Mouse (Mus musculus) C2C12 (cell line): ENCODE data around the gene Herpud1. TPM values are rescaled to one million over a fixed set of nuclear protein-coding genes. Genes with fewer than 3 reads are reported as not detected.

Experiments
- H3K27me3 ChIP-seq: one replicate; pipeline ENCODE4 v1.6.1; 2011; ENCODE audit not compliant: control insufficient read depth, insufficient read depth, insufficient read length
- H3K36me3 ChIP-seq: one replicate; pipeline ENCODE4 v1.6.1; 2011; ENCODE audit not compliant: control insufficient read depth, insufficient read depth
- H3K4me3 ChIP-seq: one replicate; pipeline ENCODE4 v1.5.1; 2011; ENCODE audit warnings: mild to moderate bottlenecking, control low read depth; ENCODE audit not compliant: poor library complexity, insufficient read depth, severe bottlenecking
- H3K79me2 ChIP-seq: one replicate; pipeline ENCODE4 v1.6.1; 2011; ENCODE audit not compliant: control insufficient read depth, insufficient read depth
- H3K79me3 ChIP-seq: one replicate; pipeline ENCODE4 v1.6.1; 2011; ENCODE audit warnings: low read depth, control low read depth
- H3ac ChIP-seq: one replicate; pipeline ENCODE3; 2011; ENCODE audit warnings: low read depth; ENCODE audit not compliant: control insufficient read depth, insufficient read length
- CEBPB ChIP-seq: IDR thresholded peaks from one replicate; pipeline ENCODE4 v1.6.1; 2011; ENCODE audit warnings: low read depth, mild to moderate bottlenecking, control low read depth, moderate library complexity
- CTCF ChIP-seq: IDR thresholded peaks from one replicate; pipeline ENCODE4 v1.5.1; 2011; ENCODE audit not compliant: control insufficient read depth, insufficient read depth, insufficient read length
- FOSL1 ChIP-seq: IDR thresholded peaks from one replicate; pipeline ENCODE4 v1.8.0; 2011; ENCODE audit warnings: mild to moderate bottlenecking, low read length; ENCODE audit not compliant: poor library complexity, insufficient read depth, severe bottlenecking
- MAX ChIP-seq: IDR thresholded peaks from one replicate; pipeline ENCODE4 v1.6.1; 2011; ENCODE audit warnings: mild to moderate bottlenecking, control low read depth
- MYOD1 ChIP-seq: IDR thresholded peaks from one replicate; pipeline ENCODE4 v1.6.1; 2011; ENCODE audit warnings: low read depth; ENCODE audit not compliant: control insufficient read depth, insufficient read length
- MYOG ChIP-seq: IDR thresholded peaks from one replicate; pipeline ENCODE4 v1.6.1; 2011; ENCODE audit not compliant: control insufficient read depth, insufficient read length; ENCODE audit errors: extremely low read depth
- USF1 ChIP-seq: IDR thresholded peaks from one replicate; pipeline ENCODE4 v1.6.1; 2011; ENCODE audit warnings: low read depth, mild to moderate bottlenecking, control low read depth, moderate library complexity
- polyA plus RNA-seq: library from polyadenylated mRNA; unstranded; fragments of >200 nt; fragmentation: generic; extraction: Trizol; gene quantifications from one replicate; pipeline ENCODE4 v1.2.1, GENCODE M21; 2012; ENCODE audit warnings: missing spikeins

Herpud1 gene
- polyA plus RNA-seq, 1 experiment, result 48.8 TPM

DNA sequence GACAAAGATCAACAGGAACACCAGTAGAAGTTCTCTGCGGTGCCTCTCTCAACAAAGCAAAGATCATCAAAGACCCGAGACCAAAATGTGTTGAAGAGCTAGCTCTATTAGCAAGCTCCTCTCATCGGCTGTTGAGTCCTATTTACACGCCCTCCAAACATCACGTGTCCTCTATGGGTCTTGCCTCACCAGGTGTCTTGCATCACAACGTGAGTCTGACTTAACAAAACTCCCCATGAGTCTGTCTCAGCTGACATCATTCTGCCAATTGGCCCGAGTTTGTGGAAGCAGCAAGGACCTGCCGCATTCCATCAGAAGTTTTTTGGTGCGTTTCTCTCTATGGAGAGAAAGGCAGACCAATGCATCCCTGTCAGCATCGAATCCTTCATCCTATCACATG is 41.7 kb downstream of the Herpud1 start:
- Histone ChIP-seq H3K36me3 (no peaks in the 10 kb centered on the region), H3K79me2 (no peaks in the 10 kb centered on the region), H3K27me3 (peaks cover 19% of the 10 kb centered on the region), H3ac (no peak overlapping the region), H3K4me3 (no peak overlapping the region), H3K79me3 (no peaks in the 10 kb centered on the region)
- no peak for TF ChIP-seq CEBPB
- no peak for TF ChIP-seq MAX
- TF ChIP-seq USF1, result no peak
- TF ChIP-seq MYOG, result no peak
- no peak for TF ChIP-seq FOSL1
- no peak for TF ChIP-seq MYOD1
- no peak for TF ChIP-seq CTCF

DNA sequence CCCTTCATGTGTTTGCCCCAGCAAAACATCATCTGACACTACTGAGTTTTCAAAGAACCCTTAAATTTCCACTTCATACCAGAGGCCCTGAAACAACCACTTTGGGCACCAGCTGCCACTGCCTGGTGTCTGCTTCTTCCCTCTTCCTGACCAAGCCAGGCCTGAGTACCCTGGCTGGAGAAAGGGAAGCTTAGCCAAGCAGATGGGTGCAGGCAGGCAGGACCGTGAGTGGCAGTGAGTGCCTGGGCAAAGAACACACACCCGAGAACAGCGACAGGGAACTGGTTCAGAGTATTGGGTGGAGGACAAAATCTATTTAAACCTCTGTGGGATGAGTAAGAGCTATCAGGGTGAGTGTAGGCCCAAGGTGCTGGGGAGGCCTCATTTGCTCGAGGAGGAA is 42.2 kb downstream of the Herpud1 start:
- Histone ChIP-seq H3K36me3 (no peaks in the 10 kb centered on the region), H3K27me3 (peaks cover 18% of the 10 kb centered on the region), H3K4me3 (no peak overlapping the region), H3ac (no peak overlapping the region), H3K79me3 (no peaks in the 10 kb centered on the region), H3K79me2 (no peaks in the 10 kb centered on the region)
- TF ChIP-seq MYOG (no peak), FOSL1 (no peak), CEBPB (no peak), MAX (no peak), USF1 (no peak), CTCF (no peak), MYOD1 (no peak)

DNA sequence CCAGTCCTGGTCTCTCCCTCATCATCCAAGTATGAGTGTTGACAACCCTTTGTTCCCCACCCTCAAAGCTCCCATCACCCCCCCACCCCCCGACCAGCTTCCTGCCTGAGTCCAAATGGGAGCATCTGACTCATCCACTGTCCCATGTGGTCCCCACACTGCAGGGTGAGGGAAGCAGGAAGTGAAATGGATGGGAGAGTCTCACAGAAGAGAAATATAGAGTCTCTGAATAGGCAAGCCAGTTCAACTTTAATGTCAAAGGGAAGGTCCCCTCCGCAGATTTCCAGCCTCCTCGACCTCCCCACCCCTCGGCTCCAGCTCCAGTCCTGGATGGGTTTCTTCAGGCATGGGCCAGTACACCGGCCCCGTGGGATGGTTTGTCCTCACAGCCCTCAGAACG is 43.1 kb downstream of the Herpud1 start:
- Histone ChIP-seq H3K79me3 (no peaks in the 10 kb centered on the region), H3K36me3 (no peaks in the 10 kb centered on the region), H3ac (no peak overlapping the region), H3K27me3 (peaks cover 23% of the 10 kb centered on the region), H3K4me3 (no peak overlapping the region), H3K79me2 (no peaks in the 10 kb centered on the region)
- TF ChIP-seq MAX (no peak), FOSL1 (no peak), CEBPB (no peak), MYOG (no peak), MYOD1 (no peak), USF1 (no peak), CTCF (no peak)

DNA sequence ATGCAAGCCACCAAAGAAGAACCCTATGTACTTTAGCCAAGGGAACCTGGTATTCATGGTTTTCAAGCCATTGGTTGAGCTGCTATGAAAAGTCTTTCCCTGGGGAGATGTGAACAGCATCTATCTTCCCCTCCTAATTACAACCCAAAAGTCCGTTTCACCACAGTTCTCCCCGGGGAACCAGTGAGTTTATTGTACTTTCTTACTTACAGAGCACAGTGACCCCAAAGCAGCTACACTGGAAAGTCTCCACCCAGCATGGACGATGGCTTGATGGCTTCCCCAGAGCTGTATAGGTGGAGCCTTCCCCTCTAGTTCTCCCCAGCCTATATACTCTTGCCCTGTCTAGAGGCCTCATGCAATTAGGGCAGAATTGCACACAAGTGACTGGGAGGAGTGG is 46.0 kb downstream of the Herpud1 start:
- Histone ChIP-seq H3K79me2 (no peaks in the 10 kb centered on the region), H3K27me3 (peaks cover 20% of the 10 kb centered on the region), H3K79me3 (no peaks in the 10 kb centered on the region), H3K36me3 (no peaks in the 10 kb centered on the region), H3ac (no peak overlapping the region), H3K4me3 (no peak overlapping the region)
- no peak for TF ChIP-seq MAX
- no peak for TF ChIP-seq MYOG
- TF ChIP-seq CTCF, result no peak
- no peak for TF ChIP-seq CEBPB
- TF ChIP-seq USF1, result no peak
- no peak for TF ChIP-seq MYOD1
- TF ChIP-seq FOSL1, result no peak

DNA sequence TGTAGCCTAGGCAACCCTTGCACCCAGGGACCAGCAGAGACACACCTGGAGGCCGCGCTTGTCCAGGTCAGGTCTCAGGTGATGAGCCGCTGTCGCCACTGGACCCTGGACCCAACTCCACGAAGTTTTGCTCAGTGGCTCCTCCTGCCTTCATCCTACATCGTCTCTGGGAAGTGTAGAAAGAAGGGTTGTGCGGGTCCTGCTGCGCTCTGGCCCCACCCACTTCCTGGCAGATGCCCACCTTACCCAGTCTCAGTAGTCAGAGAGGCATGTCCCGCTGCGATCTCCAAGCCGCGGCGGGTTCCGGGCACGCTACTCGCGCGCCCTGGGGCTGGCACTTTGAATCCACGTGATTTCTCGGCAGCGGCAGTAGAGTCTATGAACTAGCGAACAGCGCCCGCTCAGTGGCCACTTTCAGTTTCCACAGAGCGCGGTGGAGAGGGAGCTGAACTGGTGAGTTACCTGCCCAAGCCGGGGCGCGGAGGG is 47.8 kb downstream of the Herpud1 start, which contains the start of gene Nlrc5:
Gene Nlrc5, plus strand, starts transcription at position 376 of the 486 bp plus-strand sequence.
- Histone ChIP-seq H3ac (peak within 1 kb of the TSS; percentile 59), H3K4me3 (peak within 1 kb of the TSS; percentile 34), H3K27me3 (peaks cover 17% of the 10 kb centered on the region), H3K36me3 (no peaks in the 10 kb centered on the region), H3K79me3 (no peaks in the 10 kb centered on the region), H3K79me2 (no peaks in the 10 kb centered on the region)
- TF ChIP-seq MYOG, result no peak
- TF ChIP-seq CTCF, result no peak
- no peak for TF ChIP-seq MAX
- no peak for TF ChIP-seq FOSL1

DNA sequence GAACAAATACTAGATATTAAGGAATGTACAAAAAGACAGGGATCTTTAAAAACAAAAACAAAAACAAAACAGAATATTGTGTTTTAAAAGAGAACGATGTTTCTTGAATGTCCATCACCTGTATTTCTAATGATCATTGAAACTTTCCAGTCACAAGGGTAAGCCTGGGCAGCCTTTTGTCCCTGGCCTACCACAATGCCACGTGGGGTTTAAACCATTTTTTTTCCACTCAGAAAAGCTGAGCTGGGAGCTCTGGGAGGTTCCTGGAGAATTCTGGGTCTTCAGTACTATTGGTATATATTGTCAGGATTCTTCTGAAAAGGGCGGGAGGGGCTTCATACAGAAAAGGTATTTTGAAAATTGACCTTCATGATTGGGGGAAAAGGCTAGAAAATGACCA is 48.7 kb downstream of the Herpud1 start:
- H3ac ChIP-seq, result no peak overlapping the region
- no peaks in the 10 kb centered on the region for H3K36me3 ChIP-seq
- TF ChIP-seq CEBPB, result no peak
- no peak for TF ChIP-seq MYOD1
- no peak for TF ChIP-seq USF1
- TF ChIP-seq MAX, result no peak
- no peak for TF ChIP-seq FOSL1
- TF ChIP-seq MYOG, result no peak
- no peak for TF ChIP-seq CTCF
- no peaks in the 10 kb centered on the region for H3K79me2 ChIP-seq
- no peak overlapping the region for H3K4me3 ChIP-seq
- H3K27me3 ChIP-seq, result peaks cover 17% of the 10 kb centered on the region
- no peaks in the 10 kb centered on the region for H3K79me3 ChIP-seq
